Mouse (Mus musculus): ENCODE measurements around the gene Them7. TPM values are rescaled to one million over a fixed set of nuclear protein-coding genes. Genes with fewer than 3 reads are reported as not detected.

Gene Them7
- polyA plus RNA-seq, 1 experiment: not detected

DNA sequence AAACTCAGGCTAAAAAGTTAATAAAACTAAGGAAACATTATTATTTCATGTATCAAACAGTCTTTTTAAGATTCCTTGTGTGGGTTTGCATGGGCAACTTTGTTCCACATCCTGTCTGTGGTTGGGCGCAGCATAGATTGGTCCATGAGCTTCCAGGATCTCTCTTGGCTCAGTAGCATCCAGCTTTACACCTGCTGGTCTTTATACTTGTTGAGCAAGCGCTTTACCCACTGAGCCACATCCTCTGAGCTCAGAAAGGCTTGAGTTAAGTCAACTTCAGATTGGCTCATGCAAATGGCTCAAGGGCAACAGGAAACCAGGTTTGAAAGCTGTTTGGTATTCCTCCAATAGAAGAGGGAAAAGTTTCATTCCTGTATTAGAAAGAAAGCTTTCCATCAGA is 178.1 kb downstream of the Them7 start:
- Histone ChIP-seq H3K79me2 (ENCODE audit: control insufficient read depth, insufficient read depth) (peaks cover 17% of the 10 kb centered on the region), H3K36me3 (ENCODE audit: control insufficient read depth, insufficient read depth) (no peaks in the 10 kb centered on the region), H3K4me3 (ENCODE audit: insufficient read depth, poor library complexity, severe bottlenecking) (no peak overlapping the region), H3K79me3 (ENCODE audit: low read depth) (peaks cover 13% of the 10 kb centered on the region), H3K27me3 (ENCODE audit: control insufficient read depth, insufficient read depth, insufficient read length) (no peaks in the 10 kb centered on the region), H3ac (ENCODE audit: control insufficient read depth, insufficient read length, low read depth) (no peak overlapping the region)
- TF ChIP-seq MAX (IDR thresholded peaks at IDR 0.05) (no peak), CEBPB (IDR thresholded peaks at IDR 0.05; ENCODE audit: low read depth) (no peak)

DNA sequence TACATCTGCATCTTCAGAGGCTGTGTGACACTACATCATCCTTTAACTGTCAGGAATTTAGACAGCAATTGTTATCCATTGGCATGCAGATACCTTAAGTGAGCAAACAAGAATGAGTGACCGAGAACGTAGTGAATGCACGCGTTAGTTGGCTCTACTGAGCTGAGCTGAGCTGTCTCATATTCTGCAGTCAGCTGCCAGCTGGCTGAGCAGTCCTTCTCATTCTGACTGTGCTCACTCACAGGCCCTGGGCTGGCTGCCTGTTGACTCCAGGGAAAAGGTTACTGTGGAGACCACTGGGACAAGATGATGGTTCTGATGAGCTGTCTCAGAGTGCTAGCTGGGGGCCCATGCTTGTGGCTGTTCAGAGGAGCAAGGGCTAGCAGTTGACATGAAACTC is 184.4 kb downstream of the Them7 start:
- Histone ChIP-seq H3K4me3 (ENCODE audit: insufficient read depth, poor library complexity, severe bottlenecking) (no peak overlapping the region), H3K27me3 (ENCODE audit: control insufficient read depth, insufficient read depth, insufficient read length) (no peaks in the 10 kb centered on the region), H3K36me3 (ENCODE audit: control insufficient read depth, insufficient read depth) (no peaks in the 10 kb centered on the region), H3K79me3 (ENCODE audit: low read depth) (no peaks in the 10 kb centered on the region), H3K79me2 (ENCODE audit: control insufficient read depth, insufficient read depth) (no peaks in the 10 kb centered on the region), H3ac (ENCODE audit: control insufficient read depth, insufficient read length, low read depth) (no peak overlapping the region)
- TF ChIP-seq FOSL1 (IDR thresholded peaks at IDR 0.05; ENCODE audit: insufficient read depth, low read length, poor library complexity, severe bottlenecking): no peak
- no peak for TF ChIP-seq CEBPB (IDR thresholded peaks at IDR 0.05; ENCODE audit: low read depth)
- TF ChIP-seq MAX (IDR thresholded peaks at IDR 0.05): no peak
- TF ChIP-seq MYOD1 (IDR thresholded peaks at IDR 0.05; ENCODE audit: control insufficient read depth, insufficient read length, low read depth): no peak
- no peak for TF ChIP-seq MYOG (IDR thresholded peaks at IDR 0.05; ENCODE audit: control insufficient read depth, extremely low read depth, insufficient read length)
- no peak for TF ChIP-seq USF1 (IDR thresholded peaks at IDR 0.05; ENCODE audit: low read depth)
- TF ChIP-seq CTCF (IDR thresholded peaks at IDR 0.05; ENCODE audit: control insufficient read depth, insufficient read depth, insufficient read length): no peak

DNA sequence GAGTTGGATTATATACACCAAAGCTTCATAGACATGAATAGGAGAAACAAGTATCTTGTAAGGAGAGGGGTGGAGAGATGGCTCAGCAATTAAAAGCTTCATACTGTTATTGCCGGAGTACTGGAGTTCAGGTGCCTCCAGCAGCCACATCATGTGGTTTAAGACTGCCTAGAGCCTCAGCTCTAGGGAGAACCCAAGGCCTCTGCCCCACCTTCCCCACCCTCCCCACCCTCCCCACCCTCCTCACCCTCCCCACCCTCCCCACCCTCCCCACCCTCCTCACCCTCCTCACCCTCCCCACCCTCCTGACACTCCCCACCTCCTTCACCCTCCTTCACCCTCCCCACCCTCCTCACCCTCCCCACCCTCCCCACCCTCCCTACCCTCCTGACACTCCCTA is 185.1 kb downstream of the Them7 start:
- no peaks in the 10 kb centered on the region for H3K36me3 ChIP-seq (ENCODE audit: control insufficient read depth, insufficient read depth)
- TF ChIP-seq USF1 (IDR thresholded peaks at IDR 0.05; ENCODE audit: low read depth) (no peak), CTCF (IDR thresholded peaks at IDR 0.05; ENCODE audit: control insufficient read depth, insufficient read depth, insufficient read length) (no peak), MYOD1 (IDR thresholded peaks at IDR 0.05; ENCODE audit: control insufficient read depth, insufficient read length, low read depth) (no peak), MAX (IDR thresholded peaks at IDR 0.05) (no peak), FOSL1 (IDR thresholded peaks at IDR 0.05; ENCODE audit: insufficient read depth, low read length, poor library complexity, severe bottlenecking) (no peak), CEBPB (IDR thresholded peaks at IDR 0.05; ENCODE audit: low read depth) (no peak), MYOG (IDR thresholded peaks at IDR 0.05; ENCODE audit: control insufficient read depth, extremely low read depth, insufficient read length) (no peak)
- H3K79me2 ChIP-seq (ENCODE audit: control insufficient read depth, insufficient read depth): no peaks in the 10 kb centered on the region
- H3K79me3 ChIP-seq (ENCODE audit: low read depth): no peaks in the 10 kb centered on the region
- no peak overlapping the region for H3ac ChIP-seq (ENCODE audit: control insufficient read depth, insufficient read length, low read depth)
- no peak overlapping the region for H3K4me3 ChIP-seq (ENCODE audit: insufficient read depth, poor library complexity, severe bottlenecking)
- no peaks in the 10 kb centered on the region for H3K27me3 ChIP-seq (ENCODE audit: control insufficient read depth, insufficient read depth, insufficient read length)

DNA sequence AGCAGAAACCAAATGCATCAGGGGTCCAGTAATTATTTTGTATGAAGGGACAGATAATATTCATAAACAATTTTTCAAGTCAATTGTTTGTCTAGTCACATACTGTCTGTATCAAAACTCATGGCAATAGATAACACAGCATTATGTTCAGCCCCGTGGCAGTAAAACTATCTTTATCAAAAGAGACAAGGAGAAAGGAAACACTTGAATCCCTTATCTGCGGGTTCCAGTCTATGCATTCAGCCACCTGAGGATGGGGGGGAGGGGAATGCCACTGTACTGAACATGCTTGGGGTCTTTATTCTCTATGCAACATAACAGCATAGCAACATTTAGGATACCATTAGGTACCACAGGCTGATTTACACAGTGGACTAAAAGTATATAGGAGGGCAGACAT is 190.2 kb downstream of the Them7 start:
- Histone ChIP-seq H3K79me3 (ENCODE audit: low read depth) (no peaks in the 10 kb centered on the region), H3K79me2 (ENCODE audit: control insufficient read depth, insufficient read depth) (no peaks in the 10 kb centered on the region), H3K36me3 (ENCODE audit: control insufficient read depth, insufficient read depth) (no peaks in the 10 kb centered on the region), H3ac (ENCODE audit: control insufficient read depth, insufficient read length, low read depth) (no peak overlapping the region), H3K4me3 (ENCODE audit: insufficient read depth, poor library complexity, severe bottlenecking) (no peak overlapping the region), H3K27me3 (ENCODE audit: control insufficient read depth, insufficient read depth, insufficient read length) (no peaks in the 10 kb centered on the region)
- no peak for TF ChIP-seq USF1 (IDR thresholded peaks at IDR 0.05; ENCODE audit: low read depth)
- no peak for TF ChIP-seq FOSL1 (IDR thresholded peaks at IDR 0.05; ENCODE audit: insufficient read depth, low read length, poor library complexity, severe bottlenecking)
- TF ChIP-seq MAX (IDR thresholded peaks at IDR 0.05): no peak
- TF ChIP-seq CEBPB (IDR thresholded peaks at IDR 0.05; ENCODE audit: low read depth): no peak
- no peak for TF ChIP-seq MYOG (IDR thresholded peaks at IDR 0.05; ENCODE audit: control insufficient read depth, extremely low read depth, insufficient read length)
- TF ChIP-seq CTCF (IDR thresholded peaks at IDR 0.05; ENCODE audit: control insufficient read depth, insufficient read depth, insufficient read length): no peak
- TF ChIP-seq MYOD1 (IDR thresholded peaks at IDR 0.05; ENCODE audit: control insufficient read depth, insufficient read length, low read depth): no peak

DNA sequence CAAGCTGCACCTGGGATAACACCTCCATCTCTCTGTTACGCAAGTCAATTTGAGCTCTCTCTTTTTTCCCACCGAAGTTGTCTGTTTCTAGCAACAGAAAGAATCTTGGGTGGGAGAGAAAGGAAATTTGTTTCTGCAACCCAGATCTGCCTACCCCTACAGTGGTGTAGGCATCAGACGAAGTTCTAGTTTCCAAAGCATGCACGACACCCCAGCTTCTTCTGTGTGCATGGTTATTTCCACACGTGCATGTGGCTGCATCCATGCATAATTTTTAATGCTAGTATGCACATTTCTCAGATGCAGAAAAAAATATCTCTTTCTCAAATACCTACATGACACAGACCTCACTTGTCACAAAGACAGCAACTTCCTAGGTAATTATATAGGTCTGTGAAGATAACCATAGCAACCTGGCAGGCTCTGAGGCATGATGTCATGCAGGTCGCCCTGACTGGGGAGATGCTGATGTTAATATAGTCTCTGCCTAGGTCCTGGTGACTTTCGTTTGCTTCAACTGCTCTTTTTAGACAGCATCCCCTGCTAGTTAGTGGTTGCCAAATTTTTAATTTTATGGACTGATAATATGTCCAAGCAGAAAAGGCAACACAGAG is 192.0 kb downstream of the Them7 start:
- no peak for TF ChIP-seq MAX (IDR thresholded peaks at IDR 0.05)
- TF ChIP-seq CEBPB (IDR thresholded peaks at IDR 0.05; ENCODE audit: low read depth): no peak
- TF ChIP-seq MYOG (IDR thresholded peaks at IDR 0.05; ENCODE audit: control insufficient read depth, extremely low read depth, insufficient read length): no peak
- TF ChIP-seq MYOD1 (IDR thresholded peaks at IDR 0.05; ENCODE audit: control insufficient read depth, insufficient read length, low read depth): no peak
- no peak for TF ChIP-seq FOSL1 (IDR thresholded peaks at IDR 0.05; ENCODE audit: insufficient read depth, low read length, poor library complexity, severe bottlenecking)
- TF ChIP-seq USF1 (IDR thresholded peaks at IDR 0.05; ENCODE audit: low read depth): no peak
- TF ChIP-seq CTCF (IDR thresholded peaks at IDR 0.05; ENCODE audit: control insufficient read depth, insufficient read depth, insufficient read length): no peak
- no peak overlapping the region for H3ac ChIP-seq (ENCODE audit: control insufficient read depth, insufficient read length, low read depth)
- no peaks in the 10 kb centered on the region for H3K79me3 ChIP-seq (ENCODE audit: low read depth)
- no peak overlapping the region for H3K4me3 ChIP-seq (ENCODE audit: insufficient read depth, poor library complexity, severe bottlenecking)
- H3K27me3 ChIP-seq (ENCODE audit: control insufficient read depth, insufficient read depth, insufficient read length): no peaks in the 10 kb centered on the region
- no peaks in the 10 kb centered on the region for H3K79me2 ChIP-seq (ENCODE audit: control insufficient read depth, insufficient read depth)
- H3K36me3 ChIP-seq (ENCODE audit: control insufficient read depth, insufficient read depth): no peaks in the 10 kb centered on the region

Measured in C2C12 (cell line).